Mouse (Mus musculus): Measurements from ENCODE around the gene Cuta. TPM values are rescaled to one million over a fixed set of nuclear protein-coding genes. Genes with fewer than 3 reads are reported as not detected.
A peak's percentile ranks its signal among the peaks of the same experiment; 100 is the strongest.

Gene Cuta
- polyA plus RNA-seq, 2 experiments from 2014 or later = 147 to 198 TPM

GRCm38 (mm10) chr17:26884995-26885926, 54.1 kb downstream of the Cuta start:
- peak; percentile 79 for ATAC-seq

Other genes starting within 250 kb of the Cuta start
- 10 to 100 TPM; 31.2 to 37.5 TPM for gene Crebrf, start 223.9 kb downstream of the Cuta start, polyA plus RNA-seq (2017; shearing (Covaris generic))
- gene Bnip1, start 158.5 kb downstream of the Cuta start, polyA plus RNA-seq (2017; shearing (Covaris generic)) = 10 to 100 TPM; 32.6 to 41.1 TPM
- gene Nkx2-5, start 94.6 kb downstream of the Cuta start, polyA plus RNA-seq (2017; shearing (Covaris generic)) = not detected
- 1 to 10 TPM; 2.0 to 4.5 TPM for gene Kifc5b, start 22.5 kb downstream of the Cuta start, polyA plus RNA-seq (2017; shearing (Covaris generic))
- gene Phf1, start 6.5 kb downstream of the Cuta start, polyA plus RNA-seq (2017; shearing (Covaris generic)) = 10 to 100 TPM; 10.4 to 13.5 TPM
- not detected for gene Syngap1, start 1.7 kb upstream of the Cuta start, polyA plus RNA-seq (2017; shearing (Covaris generic))
- gene Zbtb9, start 33.6 kb upstream of the Cuta start, polyA plus RNA-seq (2017; shearing (Covaris generic)) = 1 to 10 TPM; 8.6 to 9.8 TPM
- gene Bak1, start 89.4 kb upstream of the Cuta start, polyA plus RNA-seq (2017; shearing (Covaris generic)) = 10 to 100 TPM in 1 of 2 experiments, 1 to 10 TPM in 1; 9.8 to 17.6 TPM
- 1 to 10 TPM; 5.8 to 6.4 TPM for gene Itpr3, start 117.7 kb upstream of the Cuta start, polyA plus RNA-seq (2017; shearing (Covaris generic))
- gene Uqcc2, start 194.3 kb upstream of the Cuta start, polyA plus RNA-seq (2017; shearing (Covaris generic)) = 100 to 1,000 TPM; 133 to 145 TPM
- not detected for gene Ip6k3, start 228.2 kb upstream of the Cuta start, polyA plus RNA-seq (2017; shearing (Covaris generic))

Measured in activated CD4-positive, CD25-positive, alpha-beta regulatory T cell, adult 4 months (primary cell).